Mouse (Mus musculus) stomach, adult 2 months (tissue): ENCODE measurements around the gene Ptprj. TPM values are rescaled to one million over a fixed set of nuclear protein-coding genes. Genes with fewer than 3 reads are reported as not detected.

Experiments
- polyA plus RNA-seq: library from polyadenylated mRNA; depleted of rRNA; stranded (reverse); fragments of >200 nt; gene quantifications from 2 replicates; pipeline ENCODE4 v1.2.3, GENCODE M21; 2012; rRNA removed

Gene Ptprj
- polyA plus RNA-seq, result 1.3 and 1.8 TPM in 2 replicates

DNA sequence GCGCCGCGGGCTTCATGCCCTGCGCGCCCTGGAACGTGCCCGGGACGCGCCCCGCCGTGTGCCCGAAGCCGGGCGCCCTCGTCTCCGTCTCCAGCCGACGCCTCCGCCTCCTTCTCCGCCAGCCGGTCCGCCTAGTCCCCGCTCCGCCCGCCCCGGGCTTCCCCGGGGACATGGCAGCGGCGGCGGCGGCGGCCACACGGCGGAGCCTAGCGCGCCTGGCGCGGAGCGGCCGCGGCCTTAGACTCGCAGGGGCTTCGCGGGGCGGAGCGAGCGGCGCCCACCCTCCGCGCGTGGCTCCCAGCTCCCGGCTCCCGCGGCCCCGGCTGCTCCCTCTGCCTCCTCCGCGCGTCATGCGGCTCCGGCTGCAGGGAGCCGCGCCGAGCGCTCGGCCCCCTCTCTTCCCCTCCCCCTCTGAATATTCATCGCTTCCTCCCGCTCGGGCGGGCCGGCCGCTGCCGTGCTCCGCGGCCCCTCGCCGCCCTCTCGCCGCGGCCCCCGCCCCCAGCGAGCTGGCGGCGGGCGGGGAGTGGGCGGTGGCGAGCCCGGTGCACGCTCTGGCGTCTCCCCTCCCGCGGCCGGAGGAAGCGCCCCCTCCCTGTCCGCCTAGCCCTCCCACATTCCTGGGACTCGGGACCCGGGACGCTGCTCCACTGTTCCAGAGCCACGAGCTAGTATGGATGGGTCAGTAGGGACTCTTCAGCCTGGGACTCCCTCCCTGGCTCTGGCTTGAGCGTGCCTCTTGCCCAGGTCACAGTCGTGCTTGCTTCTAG is at the start of gene Ptprj:
Gene Ptprj, minus strand, starts transcription at position 412 of the 770 bp plus-strand sequence.

DNA sequence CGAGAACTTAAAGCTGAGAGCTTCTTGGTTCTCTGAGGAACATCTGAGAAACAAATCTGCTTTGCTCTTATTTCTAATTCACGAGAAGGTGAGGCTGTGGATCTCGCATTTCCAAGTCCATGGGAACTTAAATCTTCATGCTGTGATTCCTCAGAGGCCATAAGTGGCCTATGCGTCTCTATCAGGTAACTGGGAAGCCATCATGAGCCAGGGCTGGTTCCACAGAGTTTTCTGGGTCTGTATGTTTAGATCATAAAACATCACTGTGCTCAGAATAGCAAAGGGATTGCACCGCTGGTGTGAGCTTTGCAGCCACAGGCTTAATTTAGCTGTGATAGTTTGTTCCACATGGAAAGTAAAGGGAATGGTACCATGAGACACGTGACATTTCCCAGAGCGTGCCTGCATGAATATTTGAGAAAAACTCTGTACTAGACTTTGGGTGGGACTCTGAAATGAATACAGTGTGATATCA is 181.8 kb downstream of the Ptprj start, which contains the start of gene Olfr1274-ps:
Gene Olfr1274-ps, plus strand, starts transcription at position 51 of the 475 bp plus-strand sequence.

Other genes starting within 250 kb of the Ptprj start
- not detected in 2 replicates for gene Olfr1274-ps, start 182.0 kb downstream of the Ptprj start, polyA plus RNA-seq
- 0.39 and 1.4 TPM in 2 replicates for gene Nup160, start 96.6 kb upstream of the Ptprj start, polyA plus RNA-seq
- 7.0 and 10.4 TPM in 2 replicates for gene Fnbp4, start 164.7 kb upstream of the Ptprj start, polyA plus RNA-seq
- gene Agbl2, start 202.1 kb upstream of the Ptprj start, polyA plus RNA-seq, result 0.06 and 0.16 TPM in 2 replicates